Mouse (Mus musculus): Measurements from ENCODE around the gene Crtc3.

DNA sequence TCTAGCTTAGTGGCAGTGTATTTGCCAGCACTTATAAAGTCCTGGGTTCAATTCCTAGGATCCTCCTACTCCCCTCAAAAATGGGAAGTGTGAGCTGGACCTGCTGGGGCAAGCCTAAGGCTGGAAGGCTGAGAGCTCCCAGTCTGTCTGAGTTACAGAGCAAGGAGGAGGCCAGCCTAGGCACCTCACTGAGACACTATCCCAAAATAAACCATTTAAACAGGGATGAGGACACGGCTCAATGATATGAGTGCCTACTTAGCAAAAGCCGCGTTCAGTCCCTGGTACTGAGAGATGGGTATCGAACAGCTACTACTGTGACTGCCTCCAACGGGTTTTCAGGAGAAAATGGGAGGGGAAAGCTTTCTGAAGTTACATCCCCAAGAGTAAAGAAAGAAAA lies 33.8 kb downstream of the Crtc3 start:
- TF ChIP-seq CTCF (IDR thresholded peaks at IDR 0.05; ENCODE audit: low read depth, low read length) (no peak), POLR2A (IDR thresholded peaks at IDR 0.05; ENCODE audit: borderline replicate concordance, low read depth, low read length) (no peak)
